Mouse (Mus musculus): ENCODE results near the gene Smad3.

GRCm38 (mm10) chr9:63682943-63683342, 74.9 kb downstream of the Smad3 start:
- no peak for TF ChIP-seq POLR2A (IDR thresholded peaks at IDR 0.05; ENCODE audit: low read depth, low read length)
- no peak for TF ChIP-seq CTCF (IDR thresholded peaks at IDR 0.05; ENCODE audit: extremely low read depth, insufficient read length, insufficient replicate concordance, low read depth, low read length)

Measured in small intestine, adult 2 months (tissue).